ENCODE assay signal across 8 mouse cellular contexts in the genomic region with DNA sequence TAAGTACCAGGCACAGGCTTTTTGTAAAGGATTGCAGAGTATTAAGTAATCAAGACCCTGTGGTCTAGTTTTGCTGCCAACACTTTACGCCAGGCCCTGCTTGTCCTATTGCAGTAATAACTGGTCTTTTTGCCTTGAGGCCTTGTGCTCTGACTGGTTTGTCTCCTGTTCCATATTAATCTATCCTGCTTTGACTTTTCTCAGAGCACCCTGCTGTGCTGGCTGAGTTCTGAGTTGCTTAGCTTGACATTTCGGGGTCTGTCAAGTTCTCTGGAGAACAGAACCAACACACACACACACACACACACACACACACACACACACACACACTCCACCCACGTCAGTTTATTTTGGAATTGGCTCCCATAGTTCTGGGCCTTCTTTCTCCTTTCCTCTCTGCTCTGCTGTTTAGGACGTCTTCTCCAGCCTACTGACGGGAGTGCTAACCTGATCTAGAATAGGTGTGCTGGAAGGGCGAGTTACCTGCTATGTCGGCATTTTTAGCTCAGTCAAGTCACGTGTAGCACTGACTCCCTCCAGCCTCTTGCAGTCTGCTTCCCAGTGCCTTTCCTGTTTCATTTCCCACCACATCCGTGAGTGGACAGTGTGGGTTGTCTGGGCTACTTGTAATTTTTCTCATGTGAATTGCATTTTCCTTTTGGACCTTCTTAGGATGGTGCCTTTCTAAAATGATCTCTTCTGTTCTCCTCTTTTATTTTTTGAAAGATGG.
DNase-seq lines count a peak whose midpoint lies in the region; ATAC-seq lines count a peak whose summit lies in the region.

No protein-coding gene starts in this region.

- no peak for DNase-seq in frontal cortex, postnatal 25 days (ENCODE audit: low spot score in 2 of 2)
- peak; percentile 39 for DNase-seq in right cerebral cortex, adult 18-20 months
- no peak for DNase-seq in right cerebral cortex, postnatal 4 days
- peak; percentile 28 to 61 for DNase-seq in kidney, postnatal 25 days
- DNase-seq in yolk sac, embryonic 10.5 days (ENCODE audit: low spot score) = peak; percentile 25
- no peak for DNase-seq in thymus, postnatal 14 days
- DNase-seq in thymus, postnatal 10 days (ENCODE audit: low spot score in 2 of 2) = no peak

- peak; percentile 69; the same call in 1 of the 2 replicates for ATAC-seq in frontal cortex, adult (ENCODE audit: low TSS enrichment)

Comparison
In these comparisons a context has a peak if more than half of its experiments do, and no peak if none do; other contexts are left out.
1. DNase-seq: peak in right cerebral cortex, adult 18-20 months (single experiment), kidney, postnatal 25 days (2 of 2) and yolk sac, embryonic 10.5 days (single experiment); none in frontal cortex, postnatal 25 days (0 of 2), right cerebral cortex, postnatal 4 days (single experiment), thymus, postnatal 14 days (single experiment) and thymus, postnatal 10 days (0 of 2).